Mouse (Mus musculus): ENCODE measurements around the gene Cabp1. TPM values are rescaled to one million over a fixed set of nuclear protein-coding genes. Genes with fewer than 3 reads are reported as not detected.
"Not testable (repeated sequence)": the region's sequence is repeated elsewhere in the genome, so short reads cannot be mapped to it uniquely, and the experiment has no call there.

Gene Cabp1
- polyA plus RNA-seq, 1 experiment = 3.3 TPM

- Histone ChIP-seq H3K27ac (ENCODE audit: insufficient read depth, low read length) (peak overlapping the region; percentile 25; the same call in 1 of the 2 replicates), H3K4me3 (ENCODE audit: insufficient read depth, low read length) (peak overlapping the region; percentile 88), H3K4me1 (ENCODE audit: control insufficient read depth, insufficient read depth, low read length) (peaks cover 9% of the 10 kb centered on the region)
- TF ChIP-seq POLR2A (IDR thresholded peaks at IDR 0.05; ENCODE audit: low read depth, low read length) = no peak; the same call in 1 of the 2 replicates
- no peak for TF ChIP-seq CTCF (IDR thresholded peaks at IDR 0.05; ENCODE audit: borderline replicate concordance, insufficient read depth, low read length)
Observed at GRCm38 (mm10) chr5:115156401-115156800, 37.8 kb downstream of the Cabp1 start.

GRCm38 (mm10) chr5:115155831-115156230, 38.4 kb downstream of the Cabp1 start:
- Histone ChIP-seq H3K27ac (ENCODE audit: insufficient read depth, low read length) (0 out of 2 replicates have a peak overlapping the region, but pooled peaks have one; percentile 25), H3K4me3 (ENCODE audit: insufficient read depth, low read length) (peak overlapping the region; percentile 88), H3K4me1 (ENCODE audit: control insufficient read depth, insufficient read depth, low read length) (peaks cover 9% of the 10 kb centered on the region)
- TF ChIP-seq CTCF (IDR thresholded peaks at IDR 0.05; ENCODE audit: borderline replicate concordance, insufficient read depth, low read length) (no peak), POLR2A (IDR thresholded peaks at IDR 0.05; ENCODE audit: low read depth, low read length) (no peak)

- Histone ChIP-seq H3K4me3 (ENCODE audit: insufficient read depth, low read length) (peak overlapping the region; percentile 88), H3K27ac (ENCODE audit: insufficient read depth, low read length) (no peak overlapping the region), H3K4me1 (ENCODE audit: control insufficient read depth, insufficient read depth, low read length) (peaks cover 9% of the 10 kb centered on the region)
- no peak for TF ChIP-seq POLR2A (IDR thresholded peaks at IDR 0.05; ENCODE audit: low read depth, low read length)
Observed at GRCm38 (mm10) chr5:115155156-115155631, 39.0 kb downstream of the Cabp1 start.

GRCm38 (mm10) chr5:115152132-115152956, 41.8 kb downstream of the Cabp1 start:
- Histone ChIP-seq H3K27ac (ENCODE audit: insufficient read depth, low read length) (no peak overlapping the region), H3K4me1 (ENCODE audit: control insufficient read depth, insufficient read depth, low read length) (peaks cover 9% of the 10 kb centered on the region), H3K4me3 (ENCODE audit: insufficient read depth, low read length) (no peak overlapping the region)
- TF ChIP-seq POLR2A (IDR thresholded peaks at IDR 0.05; ENCODE audit: low read depth, low read length) (no peak), CTCF (IDR thresholded peaks at IDR 0.05; ENCODE audit: borderline replicate concordance, insufficient read depth, low read length) (no peak)

- peaks cover 9% of the 10 kb centered on the region for H3K4me1 ChIP-seq (ENCODE audit: control insufficient read depth, insufficient read depth, low read length)
- TF ChIP-seq CTCF (IDR thresholded peaks at IDR 0.05; ENCODE audit: borderline replicate concordance, insufficient read depth, low read length) = no peak
- TF ChIP-seq POLR2A (IDR thresholded peaks at IDR 0.05; ENCODE audit: low read depth, low read length) = no peak
- no peak overlapping the region for H3K27ac ChIP-seq (ENCODE audit: insufficient read depth, low read length)
Observed at GRCm38 (mm10) chr5:115151457-115151856, 42.7 kb downstream of the Cabp1 start.

GRCm38 (mm10) chr5:115150991-115151390, 43.2 kb downstream of the Cabp1 start:
- Histone ChIP-seq H3K4me1 (ENCODE audit: control insufficient read depth, insufficient read depth, low read length) (peaks cover 9% of the 10 kb centered on the region), H3K27ac (ENCODE audit: insufficient read depth, low read length) (no peak overlapping the region), H3K4me3 (ENCODE audit: insufficient read depth, low read length) (no peak overlapping the region)
- TF ChIP-seq CTCF (IDR thresholded peaks at IDR 0.05; ENCODE audit: borderline replicate concordance, insufficient read depth, low read length) = no peak
- no peak for TF ChIP-seq POLR2A (IDR thresholded peaks at IDR 0.05; ENCODE audit: low read depth, low read length)

More at GRCm38 (mm10) chr5:115151457-115151856, 42.7 kb downstream of the Cabp1 start:
- no peak overlapping the region for H3K4me3 ChIP-seq (ENCODE audit: insufficient read depth, low read length)

GRCm38 (mm10) chr5:115149675-115150459, 44.3 kb downstream of the Cabp1 start:
- TF ChIP-seq CTCF (IDR thresholded peaks at IDR 0.05; ENCODE audit: borderline replicate concordance, insufficient read depth, low read length) (no peak), POLR2A (IDR thresholded peaks at IDR 0.05; ENCODE audit: low read depth, low read length) (no peak)

GRCm38 (mm10) chr5:115148872-115149271, 45.3 kb downstream of the Cabp1 start:
- not testable (repeated sequence) for H3K27ac ChIP-seq (ENCODE audit: insufficient read depth, low read length); H3K4me1 ChIP-seq (ENCODE audit: control insufficient read depth, insufficient read depth, low read length); H3K4me3 ChIP-seq (ENCODE audit: insufficient read depth, low read length)

More at GRCm38 (mm10) chr5:115149675-115150459, 44.3 kb downstream of the Cabp1 start:
- H3K27ac ChIP-seq (ENCODE audit: insufficient read depth, low read length) = no peak overlapping the region
- no peak overlapping the region for H3K4me3 ChIP-seq (ENCODE audit: insufficient read depth, low read length)
- peaks cover 9% of the 10 kb centered on the region for H3K4me1 ChIP-seq (ENCODE audit: control insufficient read depth, insufficient read depth, low read length)

- TF ChIP-seq CTCF (IDR thresholded peaks at IDR 0.05; ENCODE audit: borderline replicate concordance, insufficient read depth, low read length) (no peak), POLR2A (IDR thresholded peaks at IDR 0.05; ENCODE audit: low read depth, low read length) (no peak)
- Histone ChIP-seq H3K4me1 (ENCODE audit: control insufficient read depth, insufficient read depth, low read length) (peaks cover 6% of the 10 kb centered on the region), H3K4me3 (ENCODE audit: insufficient read depth, low read length) (no peak overlapping the region), H3K27ac (ENCODE audit: insufficient read depth, low read length) (no peak overlapping the region)
Observed at GRCm38 (mm10) chr5:115148378-115148777, 45.8 kb downstream of the Cabp1 start.

- Histone ChIP-seq H3K27ac (ENCODE audit: insufficient read depth, low read length) (no peak overlapping the region), H3K4me1 (ENCODE audit: control insufficient read depth, insufficient read depth, low read length) (peaks cover under 1% of the 10 kb centered on the region; the same call in 1 of the 2 replicates), H3K4me3 (ENCODE audit: insufficient read depth, low read length) (no peak overlapping the region)
- TF ChIP-seq CTCF (IDR thresholded peaks at IDR 0.05; ENCODE audit: borderline replicate concordance, insufficient read depth, low read length) = no peak
- TF ChIP-seq POLR2A (IDR thresholded peaks at IDR 0.05; ENCODE audit: low read depth, low read length) = no peak
Observed at GRCm38 (mm10) chr5:115147388-115147787, 46.8 kb downstream of the Cabp1 start.

Data from embryonic fibroblast, embryonic 13.5 days (primary cell).